Mouse (Mus musculus) lung, postnatal 0 days (tissue): ENCODE results near the gene Ankrd55. TPM values are rescaled to one million over a fixed set of nuclear protein-coding genes. Genes with fewer than 3 reads are reported as not detected.

Source experiments
- ATAC-seq: fragments of 200-750 bp; cut with Nextera tagmentation; 2 replicates; pipeline ENCODE4 v1.8.0; 2017; ENCODE audit warnings: moderate library complexity
- DNase-seq: peaks from one replicate; pipeline ENCODE4 v3.0.0-alpha.2; 2016; ENCODE audit warnings: low spot score
- H3K27ac ChIP-seq: fragments of 300-500 bp; sonication (generic); 2 replicates; pipeline ENCODE4 v1.5.1; 2014; ENCODE audit warnings: antibody characterized with exemption, mild to moderate bottlenecking, low read length, mixed read lengths
- H3K27me3 ChIP-seq: fragments of 300-500 bp; sonication (generic); replicated peaks from 2 replicates; pipeline ENCODE4 v1.6.1; 2014; ENCODE audit warnings: low read length, mixed read lengths; ENCODE audit not compliant: insufficient read depth
- H3K36me3 ChIP-seq: fragments of 300-500 bp; sonication (generic); 2 replicates; pipeline ENCODE4 v1.6.1; 2014; ENCODE audit warnings: low read length, mixed read lengths; ENCODE audit not compliant: insufficient read depth
- H3K4me1 ChIP-seq: fragments of 300-500 bp; sonication (generic); 2 replicates; pipeline ENCODE4 v1.6.1; 2014; ENCODE audit warnings: antibody characterized with exemption, low read depth, low read length, mixed read lengths; ENCODE audit not compliant: insufficient read depth
- H3K4me2 ChIP-seq: fragments of 300-500 bp; sonication (generic); replicated peaks from 2 replicates; pipeline ENCODE4 v1.6.1; 2014; ENCODE audit warnings: low read depth, mild to moderate bottlenecking, low read length, moderate library complexity, mixed read lengths
- H3K4me3 ChIP-seq: fragments of 300-500 bp; sonication (generic); 2 replicates; pipeline ENCODE4 v1.5.1; 2014; ENCODE audit warnings: low read depth, low read length
- H3K9ac ChIP-seq: fragments of 300-500 bp; sonication (generic); replicated peaks from 2 replicates; pipeline ENCODE4 v1.6.1; 2014; ENCODE audit warnings: low read depth, mild to moderate bottlenecking
- H3K9me3 ChIP-seq: fragments of 300-500 bp; sonication (generic); 2 replicates; pipeline ENCODE4 v1.6.1; 2016; ENCODE audit warnings: low read length, mixed read lengths
- CTCF ChIP-seq: IDR thresholded peaks from 2 replicates; pipeline ENCODE4 v1.5.1; 2016; ENCODE audit warnings: antibody characterized with exemption, mild to moderate bottlenecking
- EP300 ChIP-seq: IDR thresholded peaks from 2 replicates; pipeline ENCODE4 v1.6.1; 2016; ENCODE audit warnings: antibody characterized with exemption, mild to moderate bottlenecking, control low read depth
- WGBS: fragments of 180-500 bp; shearing (Covaris S2); extraction: QIAGEN DNeasy Blood & Tissue Kit; methylation state at CpG from one replicate; pipeline ENCODE4 v1.1.7; 2014; 5-methylcytosine and 5-hydroxymethylcytosine counted together
- polyA plus RNA-seq: library from polyadenylated mRNA; unstranded; fragments of >200 nt; fragmentation: Nextera tagmentation; extraction: Ambion mirVana; gene quantifications from 2 replicates; pipeline ENCODE4 v1.2.1, GENCODE M21; 2015

Gene Ankrd55
- polyA plus RNA-seq, 1 experiment from 2014 or later = 0.23 TPM

- DNase-seq (no peak), ATAC-seq (0 out of 2 replicates have a peak, but pooled peaks have one; percentile 5)
- no peak overlapping the region for H3K4me2 ChIP-seq
- WGBS = 55% methylated on average over 5 of the region's 5 CpGs
- H3K4me1 ChIP-seq = 0 out of 2 replicates have a peak, but pooled peaks cover 3% of the 10 kb centered on the region
- no peak overlapping the region for H3K4me3 ChIP-seq
- H3K27ac ChIP-seq = no peak overlapping the region
- no peaks in the 10 kb centered on the region for H3K27me3 ChIP-seq
- H3K36me3 ChIP-seq = no peaks in the 10 kb centered on the region
- H3K9me3 ChIP-seq = no peaks in the 10 kb centered on the region
- no peak overlapping the region for H3K9ac ChIP-seq
- no peak for TF ChIP-seq CTCF
- TF ChIP-seq EP300 = no peak
These were observed 54.8 kb downstream of the Ankrd55 start for GRCm38 (mm10) chr13:112342971-112343627.

GRCm38 (mm10) chr13:112343628-112344009 is 55.4 kb downstream of the Ankrd55 start:
- H3K4me1 ChIP-seq = 0 out of 2 replicates have a peak, but pooled peaks cover 3% of the 10 kb centered on the region
- H3K4me3 ChIP-seq = no peak overlapping the region
- H3K36me3 ChIP-seq = no peaks in the 10 kb centered on the region
- H3K27ac ChIP-seq = no peak overlapping the region
- H3K9ac ChIP-seq = no peak overlapping the region
- TF ChIP-seq EP300 (peak; percentile 49; the same call in 1 of the 2 replicates), CTCF (no peak)
- H3K27me3 ChIP-seq = no peaks in the 10 kb centered on the region
- 46% methylated on average over 5 of the region's 5 CpGs for WGBS
- DNase-seq = peak; percentile 55
- no peaks in the 10 kb centered on the region for H3K9me3 ChIP-seq
- H3K4me2 ChIP-seq = no peak overlapping the region
- peak; percentile 52; the same call in 1 of the 2 replicates for ATAC-seq

GRCm38 (mm10) chr13:112344270-112344864 is 56.1 kb downstream of the Ankrd55 start:
- no peak overlapping the region for H3K27ac ChIP-seq
- H3K36me3 ChIP-seq = no peaks in the 10 kb centered on the region
- no peak overlapping the region for H3K4me2 ChIP-seq
- no peak overlapping the region for H3K9ac ChIP-seq
- no peaks in the 10 kb centered on the region for H3K9me3 ChIP-seq
- 57% methylated on average over 8 of the region's 8 CpGs for WGBS
- DNase-seq (no peak), ATAC-seq (0 out of 2 replicates have a peak, but pooled peaks have one; percentile 25)
- H3K27me3 ChIP-seq = no peaks in the 10 kb centered on the region
- H3K4me1 ChIP-seq = 0 out of 2 replicates have a peak, but pooled peaks cover 3% of the 10 kb centered on the region
- H3K4me3 ChIP-seq = no peak overlapping the region
- TF ChIP-seq EP300 (no peak), CTCF (no peak)

GRCm38 (mm10) chr13:112345542-112345941 is 57.3 kb downstream of the Ankrd55 start:
- Histone ChIP-seq H3K27me3 (no peaks in the 10 kb centered on the region), H3K4me3 (no peak overlapping the region), H3K9me3 (no peaks in the 10 kb centered on the region), H3K4me1 (0 out of 2 replicates have a peak, but pooled peaks cover 3% of the 10 kb centered on the region), H3K9ac (no peak overlapping the region), H3K36me3 (no peaks in the 10 kb centered on the region), H3K4me2 (no peak overlapping the region), H3K27ac (no peak overlapping the region)
- TF ChIP-seq CTCF (no peak), EP300 (no peak)
- whole genome bisulfite sequencing = 66% methylated on average over 2 of the region's 2 CpGs
- no peak for ATAC-seq
- DNase-seq = no peak

- Histone ChIP-seq H3K9me3 (no peaks in the 10 kb centered on the region), H3K4me3 (no peak overlapping the region), H3K36me3 (no peaks in the 10 kb centered on the region), H3K4me2 (no peak overlapping the region), H3K27ac (no peak overlapping the region), H3K9ac (no peak overlapping the region), H3K27me3 (no peaks in the 10 kb centered on the region), H3K4me1 (0 out of 2 replicates have a peak, but pooled peaks cover 3% of the 10 kb centered on the region)
- WGBS = 85% methylated on average over 11 of the region's 11 CpGs
- no peak for ATAC-seq
- TF ChIP-seq EP300 (no peak), CTCF (no peak)
- no peak for DNase-seq
These were observed 57.8 kb downstream of the Ankrd55 start for GRCm38 (mm10) chr13:112346031-112346430.

GRCm38 (mm10) chr13:112346659-112347142 is 58.5 kb downstream of the Ankrd55 start:
- H3K9ac ChIP-seq = no peak overlapping the region
- 0 out of 2 replicates have a peak, but pooled peaks cover 3% of the 10 kb centered on the region for H3K4me1 ChIP-seq
- WGBS = 34% methylated on average over 7 of the region's 7 CpGs
- H3K4me2 ChIP-seq = no peak overlapping the region
- no peak for TF ChIP-seq CTCF
- no peak for TF ChIP-seq EP300
- H3K27ac ChIP-seq = no peak overlapping the region
- no peaks in the 10 kb centered on the region for H3K27me3 ChIP-seq
- no peaks in the 10 kb centered on the region for H3K36me3 ChIP-seq
- DNase-seq = no peak
- ATAC-seq = no peak
- H3K4me3 ChIP-seq = no peak overlapping the region
- H3K9me3 ChIP-seq = no peaks in the 10 kb centered on the region
